Mouse (Mus musculus) spleen, adult 2 months (tissue): ENCODE results near the gene Gm44511.
A peak's percentile ranks its signal among the peaks of the same experiment; 100 is the strongest.

ENCODE experiments used
- CTCF ChIP-seq: fragments of 200-500 bp; IDR thresholded peaks from 2 replicates; pipeline ENCODE4 v1.5.1; 2011; ENCODE audit warnings: mild to moderate bottlenecking, inconsistent platforms; ENCODE audit not compliant: insufficient read depth, insufficient read length, insufficient replicate concordance; ENCODE audit errors: extremely low read depth
- POLR2A ChIP-seq: fragments of 200-500 bp; IDR thresholded peaks from 2 replicates; pipeline ENCODE4 v1.6.1; 2011; ENCODE audit warnings: low read depth, low read length, inconsistent platforms

GRCm38 (mm10) chr6:128736100-128736499, 90.0 kb downstream of the Gm44511 start:
- TF ChIP-seq POLR2A: no peak
- peak; percentile 37; the same call in 1 of the 2 replicates for TF ChIP-seq CTCF
